Mouse (Mus musculus): Measurements from ENCODE around the gene Mogat2.
A peak's percentile ranks its signal among the peaks of the same experiment; 100 is the strongest.

Mogat2 gene

GRCm38 (mm10) chr7:99238417-99238816 lies at the start of gene Mogat2:
Mogat2 (minus strand) TSS chr7:99238619.
- DNase-seq (ENCODE audit: low read depth, low spot score) = no peak

- peak; percentile 64 for DNase-seq (ENCODE audit: low read depth, low spot score)
Observed at GRCm38 (mm10) chr7:99287287-99287686, 48.9 kb upstream of the Mogat2 start.

- no peak for DNase-seq (ENCODE audit: low read depth, low spot score)
Observed at GRCm38 (mm10) chr7:99279586-99279985, 41.2 kb upstream of the Mogat2 start.

GRCm38 (mm10) chr7:99278309-99278708 lies 39.9 kb upstream of the Mogat2 start:
- DNase-seq (ENCODE audit: low read depth, low spot score) = no peak

GRCm38 (mm10) chr7:99276679-99277078 lies 38.3 kb upstream of the Mogat2 start:
- no peak for DNase-seq (ENCODE audit: low read depth, low spot score)

GRCm38 (mm10) chr7:99275131-99275530 lies 36.7 kb upstream of the Mogat2 start:
- no peak for DNase-seq (ENCODE audit: low read depth, low spot score)

- no peak for DNase-seq (ENCODE audit: low read depth, low spot score)
Observed at GRCm38 (mm10) chr7:99271630-99272029, 33.2 kb upstream of the Mogat2 start.

GRCm38 (mm10) chr7:99268951-99269945 lies 30.8 kb upstream of the Mogat2 start:
- no peak for DNase-seq (ENCODE audit: low read depth, low spot score)

- no peak for DNase-seq (ENCODE audit: low read depth, low spot score)
Observed at GRCm38 (mm10) chr7:99268506-99268900, 30.1 kb upstream of the Mogat2 start.

GRCm38 (mm10) chr7:99267897-99268505 lies 29.6 kb upstream of the Mogat2 start:
- peak; percentile 64 for DNase-seq (ENCODE audit: low read depth, low spot score)

- peak; percentile 92 for DNase-seq (ENCODE audit: low read depth, low spot score)
Observed at GRCm38 (mm10) chr7:99267251-99267896, 29.0 kb upstream of the Mogat2 start, which contains the start of gene Map6. Map6 (plus strand) TSS chr7:99267447.

- DNase-seq (ENCODE audit: low read depth, low spot score) = no peak
Observed at GRCm38 (mm10) chr7:99264597-99264996, 26.2 kb upstream of the Mogat2 start.

GRCm38 (mm10) chr7:99263509-99263908 lies 25.1 kb upstream of the Mogat2 start:
- no peak for DNase-seq (ENCODE audit: low read depth, low spot score)

GRCm38 (mm10) chr7:99261900-99262299 lies 23.5 kb upstream of the Mogat2 start:
- DNase-seq (ENCODE audit: low read depth, low spot score) = no peak

- peak; percentile 82 for DNase-seq (ENCODE audit: low read depth, low spot score)
Observed at GRCm38 (mm10) chr7:99255006-99255405, 16.6 kb upstream of the Mogat2 start.

GRCm38 (mm10) chr7:99250386-99250785 lies 12.0 kb upstream of the Mogat2 start:
- no peak for DNase-seq (ENCODE audit: low read depth, low spot score)

- peak; percentile 48 for DNase-seq (ENCODE audit: low read depth, low spot score)
Observed at GRCm38 (mm10) chr7:99249582-99249911, 11.1 kb upstream of the Mogat2 start.

GRCm38 (mm10) chr7:99248906-99249581 lies 10.6 kb upstream of the Mogat2 start:
- no peak for DNase-seq (ENCODE audit: low read depth, low spot score)

GRCm38 (mm10) chr7:99248157-99248742 lies 9.8 kb upstream of the Mogat2 start:
- DNase-seq (ENCODE audit: low read depth, low spot score) = no peak

GRCm38 (mm10) chr7:99242097-99242496 lies 3.7 kb upstream of the Mogat2 start:
- DNase-seq (ENCODE audit: low read depth, low spot score) = no peak
